Mouse (Mus musculus): Measurements from ENCODE around the gene Arf3.

GRCm38 (mm10) chr15:98733976-98734566, 28.9 kb downstream of the Arf3 start:
- TF ChIP-seq POLR2A (IDR thresholded peaks at IDR 0.05; ENCODE audit: borderline replicate concordance, control insufficient read depth, low read depth, low read length) (no peak), CTCF (IDR thresholded peaks at IDR 0.05; ENCODE audit: control insufficient read depth, insufficient read depth, low read length) (no peak)
